Mouse (Mus musculus): Measurements from ENCODE around the gene Ly6f. TPM values are rescaled to one million over a fixed set of nuclear protein-coding genes. Genes with fewer than 3 reads are reported as not detected.

Ly6f gene
- polyA plus RNA-seq, 1 experiment from 2014 or later, result not detected

Other genes starting within 250 kb of the Ly6f start
- gene Ly6c1, start 219.6 kb upstream of the Ly6f start, polyA plus RNA-seq (2015; fragmentation: Nextera tagmentation; extraction: Ambion mirVana), result 1.0 and 1.5 TPM in 2 replicates
- gene Ly6c2, start 156.5 kb upstream of the Ly6f start, polyA plus RNA-seq (2015; fragmentation: Nextera tagmentation; extraction: Ambion mirVana), result not detected in 2 replicates
- gene Ly6g, start 113.2 kb upstream of the Ly6f start, polyA plus RNA-seq (2015; fragmentation: Nextera tagmentation; extraction: Ambion mirVana), result not detected in 2 replicates
- gene BC025446, start 52.0 kb upstream of the Ly6f start, polyA plus RNA-seq (2015; fragmentation: Nextera tagmentation; extraction: Ambion mirVana), result not detected in 2 replicates